Mouse (Mus musculus) right cerebral cortex, postnatal 4 days (tissue): ENCODE data around the gene Nmur1.

Experiments used
- DNase-seq: peaks from one replicate; pipeline ENCODE4 v3.0.0-alpha.2; 2022

Nmur1 gene

DNA sequence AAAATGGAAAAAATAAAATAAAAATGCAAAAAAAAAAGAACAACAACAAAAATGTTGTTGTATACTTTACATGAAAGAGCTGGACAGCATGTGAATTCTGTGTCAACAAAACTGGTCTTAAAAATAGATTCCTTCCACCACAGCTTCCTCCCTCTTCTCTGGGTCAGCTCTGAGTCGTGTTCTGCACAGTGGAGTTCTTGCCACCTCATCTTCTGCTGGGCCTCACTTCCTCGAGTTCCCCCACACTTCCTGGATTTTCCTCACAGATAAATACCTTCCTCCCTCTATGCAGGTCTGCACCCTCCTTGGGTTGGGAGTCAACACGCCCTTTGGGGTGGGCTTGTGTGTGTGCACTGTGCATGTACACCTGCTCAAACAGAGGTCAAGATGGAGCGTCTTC lies 19.7 kb downstream of the Nmur1 start:
- DNase-seq: no peak

DNA sequence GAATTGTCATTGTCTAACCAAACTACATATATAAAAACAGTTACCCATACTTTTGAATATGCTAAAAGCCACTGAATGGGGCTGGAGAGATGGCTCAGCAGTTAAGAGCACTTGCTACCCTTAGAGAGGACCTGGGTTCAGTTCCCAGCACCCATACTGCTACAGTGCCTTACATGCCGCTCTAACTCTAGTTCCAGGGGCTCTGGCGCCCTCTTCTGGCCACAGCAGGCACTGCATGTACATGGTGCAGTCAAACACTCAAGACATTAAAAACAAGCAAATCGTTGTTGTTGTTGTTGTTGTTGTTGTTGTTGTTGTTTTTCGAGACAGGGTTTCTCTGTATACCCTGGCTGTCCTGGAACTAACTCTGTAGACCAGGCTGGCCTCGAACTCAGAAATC lies 21.2 kb downstream of the Nmur1 start:
- DNase-seq: no peak

DNA sequence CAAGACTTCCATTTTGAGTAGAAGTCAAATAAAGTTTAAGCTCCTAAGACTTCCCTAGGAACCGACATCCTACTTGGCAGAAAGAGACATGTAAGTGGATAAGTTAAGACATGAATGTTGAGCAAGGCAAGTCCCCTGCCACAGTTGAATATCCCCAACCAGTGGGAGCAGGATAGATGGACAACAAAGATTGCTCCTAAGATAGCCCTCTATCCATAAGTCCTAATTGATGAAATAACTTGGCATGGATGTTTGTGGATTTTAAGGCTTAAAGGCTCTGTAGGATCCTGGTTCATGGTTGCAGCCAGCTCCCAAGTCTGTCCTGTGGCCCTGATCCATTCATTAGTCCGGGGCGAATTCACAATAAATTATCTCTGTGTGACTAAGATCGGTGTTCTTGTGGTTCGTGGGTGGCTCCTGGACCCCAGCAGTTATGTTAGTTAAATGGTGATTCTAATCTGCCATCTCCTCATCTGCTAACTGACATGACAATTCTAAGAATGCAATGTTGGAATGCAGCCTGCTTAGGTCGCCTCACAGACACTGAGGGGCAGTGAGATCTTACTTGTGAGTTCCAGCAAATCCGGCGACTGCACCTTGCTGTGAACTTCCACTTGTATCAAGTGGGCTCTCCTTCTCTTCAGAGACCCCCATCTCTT lies 25.8 kb downstream of the Nmur1 start:
- no peak for DNase-seq

DNA sequence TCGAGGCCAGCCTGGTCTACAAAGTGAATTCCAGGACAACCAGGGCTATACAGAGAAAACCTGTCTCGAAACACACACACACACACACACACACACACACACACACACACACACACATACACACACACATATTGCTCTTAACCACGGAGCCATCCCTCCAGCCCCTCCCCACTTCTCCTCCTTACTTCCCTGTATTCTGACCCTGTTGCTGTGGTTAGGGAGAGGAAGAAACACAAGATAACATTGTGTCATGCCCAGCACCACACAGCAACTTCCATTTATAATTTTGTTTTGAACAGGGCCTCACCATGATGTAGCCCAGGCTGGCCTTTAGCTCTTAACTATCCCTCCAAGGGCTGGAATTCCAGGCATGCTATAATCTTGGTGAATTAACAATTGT lies 26.7 kb downstream of the Nmur1 start:
- no peak for DNase-seq

DNA sequence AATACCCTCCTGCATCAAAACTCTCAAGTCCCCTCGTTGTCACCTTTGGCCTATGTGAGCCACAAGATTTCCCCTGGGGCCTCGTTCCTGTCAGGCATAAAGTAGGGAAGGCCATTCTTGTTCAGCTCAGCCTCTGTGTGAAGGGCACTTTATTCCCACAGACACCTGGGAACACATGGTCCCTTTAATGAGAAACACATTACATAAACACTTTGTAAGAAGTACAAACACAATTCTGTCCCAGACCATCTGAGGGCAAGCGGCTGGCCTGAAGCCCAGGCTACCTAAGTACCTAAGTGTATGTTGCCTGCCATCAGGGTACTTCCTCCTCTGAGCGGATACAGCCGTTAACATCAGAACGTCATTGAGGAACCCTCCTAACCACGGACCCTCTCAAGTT lies 27.8 kb downstream of the Nmur1 start:
- no peak for DNase-seq

DNA sequence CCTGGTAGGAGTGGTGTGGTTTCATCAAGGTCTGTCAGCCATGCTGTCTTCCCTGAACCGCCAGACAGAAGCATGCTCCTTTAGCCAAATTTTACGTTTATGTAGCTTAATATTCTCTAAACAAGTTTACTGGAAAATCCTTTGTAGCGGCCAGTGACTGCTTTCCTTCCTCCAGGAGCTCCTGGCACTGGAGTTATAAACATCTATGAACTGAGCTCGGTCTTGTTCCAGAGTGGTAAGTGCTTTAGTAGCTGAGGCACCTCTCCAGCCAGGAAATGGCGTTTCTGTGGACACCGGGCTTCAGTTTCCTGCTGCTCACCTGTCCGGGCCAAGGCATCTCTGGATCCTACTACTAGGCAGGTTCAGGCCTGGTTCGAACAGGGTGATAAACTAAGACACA lies 28.4 kb downstream of the Nmur1 start:
- DNase-seq: no peak

DNA sequence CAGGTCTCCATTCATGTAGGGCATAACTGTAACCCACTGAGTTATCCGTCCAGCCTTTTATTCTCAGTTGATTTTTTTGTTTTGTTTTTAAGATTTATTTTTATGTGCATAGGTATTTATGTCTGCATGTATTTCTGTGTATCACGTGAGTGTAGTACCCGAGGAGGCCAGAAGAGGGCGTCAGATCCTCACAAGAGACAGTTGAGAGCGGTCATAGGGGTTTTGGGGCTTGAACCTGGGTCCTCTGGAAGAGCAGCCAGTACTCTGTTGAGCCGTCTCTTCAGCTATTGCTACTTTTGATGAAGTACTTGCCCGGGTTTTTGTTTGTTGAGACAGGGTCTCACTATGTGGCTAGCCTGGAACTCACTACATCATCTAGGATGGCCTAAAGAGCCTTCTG lies 30.1 kb downstream of the Nmur1 start:
- DNase-seq: no peak

DNA sequence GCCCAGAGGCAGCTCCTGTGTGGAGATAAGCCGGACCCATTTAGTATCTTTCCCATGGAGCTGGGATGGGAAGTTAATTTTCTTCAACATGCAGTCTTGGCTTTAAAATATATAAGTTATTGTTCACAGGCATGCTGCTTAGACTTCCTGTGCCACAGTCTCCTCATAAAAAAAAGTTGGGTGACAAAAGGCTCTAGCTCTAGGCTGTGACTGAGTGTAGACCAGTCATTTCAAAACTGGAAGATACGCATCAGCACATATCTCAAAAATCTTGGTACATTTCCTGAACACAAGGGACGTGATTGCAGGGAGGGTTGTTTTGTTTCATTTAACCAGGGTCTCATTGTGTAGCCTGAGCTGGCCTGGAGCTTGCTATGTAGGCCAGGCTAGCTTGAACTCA lies 31.8 kb downstream of the Nmur1 start:
- no peak for DNase-seq

DNA sequence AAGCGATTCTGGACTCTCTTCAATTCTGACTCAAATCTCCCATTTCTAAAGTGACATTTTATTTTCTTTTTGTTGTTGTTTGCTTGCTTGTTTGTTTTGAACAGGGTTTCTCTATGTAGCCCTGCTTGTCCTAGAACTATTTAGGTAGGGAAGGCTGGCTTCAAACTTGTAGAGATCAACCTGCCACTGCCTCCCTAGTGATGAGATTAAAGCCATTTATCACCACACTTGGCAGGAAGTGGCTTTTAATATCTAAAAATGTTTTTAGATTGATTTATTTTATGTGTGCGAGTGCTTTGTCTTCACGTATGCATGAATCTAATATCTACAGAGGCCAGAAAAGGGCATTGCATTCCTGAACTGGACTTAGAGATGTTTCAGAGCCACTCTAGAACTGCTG lies 32.8 kb downstream of the Nmur1 start:
- no peak for DNase-seq

DNA sequence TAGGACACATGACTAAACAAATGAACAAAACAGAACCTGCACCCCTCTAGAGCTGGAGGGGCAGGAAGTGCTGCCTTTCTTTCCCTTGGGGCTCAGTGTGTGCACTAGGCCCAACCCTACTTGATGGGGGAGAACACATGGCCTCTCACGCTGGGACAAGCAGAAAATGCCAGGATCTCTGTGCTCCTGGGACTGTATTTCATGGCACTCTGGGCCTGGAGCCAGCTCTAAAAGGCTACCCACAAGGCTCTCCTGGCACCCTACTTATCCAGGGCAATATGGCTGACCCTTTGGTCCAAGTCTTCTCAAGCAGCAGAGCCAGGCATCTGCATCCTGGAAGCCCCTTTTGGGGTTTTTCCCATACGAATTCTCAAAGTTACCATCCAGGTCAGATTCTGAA lies 34.6 kb downstream of the Nmur1 start:
- DNase-seq: no peak

DNA sequence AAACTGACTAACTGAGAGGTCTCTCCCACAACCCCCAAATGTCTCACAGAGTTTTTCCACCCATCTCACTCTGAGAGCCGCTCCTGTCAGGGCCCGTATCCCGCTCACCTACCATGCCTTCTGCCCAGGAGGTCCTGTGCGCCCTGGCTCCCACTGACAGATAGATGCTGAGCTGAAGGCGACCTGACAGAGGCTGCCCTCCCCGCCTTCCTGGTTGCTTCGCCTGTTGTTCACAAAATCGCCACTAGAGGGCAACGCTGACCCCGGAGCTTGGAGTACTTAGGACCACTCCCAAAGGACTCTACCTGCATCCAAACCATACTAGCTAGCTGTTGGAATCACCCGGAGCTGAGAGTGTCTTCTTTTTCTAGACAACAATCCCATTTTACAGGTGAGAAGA lies 36.8 kb downstream of the Nmur1 start:
- DNase-seq: peak; percentile 82

DNA sequence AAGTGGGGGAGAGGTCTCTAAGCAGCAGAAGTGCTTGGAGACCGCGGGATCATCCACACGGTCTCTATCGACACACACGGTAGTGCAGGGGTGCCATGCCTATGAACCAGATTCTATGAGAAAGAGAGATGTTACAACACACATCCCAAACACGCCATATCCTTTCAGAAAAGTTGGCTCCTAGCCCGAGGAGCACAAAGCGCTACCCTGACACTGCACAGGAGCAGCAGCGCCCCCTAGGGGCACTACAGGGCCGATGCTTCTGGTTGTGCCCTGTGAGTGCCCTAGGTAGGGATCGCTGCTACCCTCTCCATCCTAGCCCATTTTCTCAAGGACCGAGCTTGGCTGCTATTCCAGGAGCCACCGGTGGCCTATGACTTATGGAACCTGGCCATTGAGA lies 45.0 kb downstream of the Nmur1 start:
- DNase-seq: peak; percentile 24

DNA sequence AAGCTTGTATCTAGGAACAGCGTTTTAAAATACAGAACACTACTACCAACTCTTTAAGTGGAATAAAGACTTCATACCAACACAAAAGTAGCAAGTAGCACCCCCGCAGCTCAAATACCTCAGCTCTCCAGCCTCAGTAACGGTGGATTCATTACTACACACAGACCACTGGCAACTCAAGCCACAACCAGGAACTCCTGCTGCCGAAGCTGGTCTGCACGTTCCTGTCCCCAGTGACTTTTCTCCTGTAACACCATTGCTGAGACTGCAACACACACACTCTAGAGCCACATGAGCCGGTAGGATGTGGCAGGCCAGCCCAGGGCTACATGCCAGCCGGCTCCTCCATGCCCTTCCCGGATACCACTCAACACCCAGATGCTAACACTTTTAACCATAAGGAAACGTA lies 46.9 kb downstream of the Nmur1 start:
- DNase-seq: peak; percentile 17

DNA sequence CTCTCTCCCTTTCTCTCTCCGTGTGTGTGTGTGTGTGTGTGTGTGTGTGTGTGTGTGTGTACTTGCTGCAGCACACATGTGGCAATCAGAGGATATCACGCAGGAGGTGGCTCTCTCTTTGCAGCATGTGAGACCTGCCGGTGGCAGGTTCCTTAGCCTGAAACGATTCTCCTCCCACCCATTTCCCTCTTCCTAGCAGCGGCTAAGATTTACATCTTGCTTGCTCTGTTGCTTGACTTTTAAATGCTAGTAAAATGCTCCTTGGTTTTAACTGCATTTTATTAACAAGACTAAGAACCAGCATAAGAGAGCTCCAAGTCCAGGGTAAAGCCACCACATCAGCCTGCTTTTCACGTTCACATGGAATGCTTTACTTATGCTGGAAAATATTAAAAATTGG lies 47.4 kb downstream of the Nmur1 start:
- no peak for DNase-seq

DNA sequence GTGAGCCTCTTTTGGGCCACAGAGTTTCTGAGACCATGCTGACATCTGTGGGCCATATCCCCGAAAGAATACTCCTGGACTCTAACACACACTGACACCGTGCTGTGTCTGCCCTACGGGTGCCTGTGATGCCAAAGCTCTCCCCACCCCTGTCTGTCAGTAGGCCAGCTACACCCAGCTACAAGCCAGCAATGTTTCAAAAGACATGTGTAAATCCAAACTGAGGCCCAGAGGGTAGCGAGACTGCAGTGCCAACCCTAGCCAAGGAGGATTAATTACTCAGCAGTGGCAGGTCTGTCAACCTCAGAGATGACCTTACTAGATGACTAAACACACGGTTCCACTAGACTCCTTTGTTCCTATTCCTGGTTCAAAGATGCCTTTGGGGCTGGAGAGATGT lies 49.7 kb downstream of the Nmur1 start:
- DNase-seq: no peak

DNA sequence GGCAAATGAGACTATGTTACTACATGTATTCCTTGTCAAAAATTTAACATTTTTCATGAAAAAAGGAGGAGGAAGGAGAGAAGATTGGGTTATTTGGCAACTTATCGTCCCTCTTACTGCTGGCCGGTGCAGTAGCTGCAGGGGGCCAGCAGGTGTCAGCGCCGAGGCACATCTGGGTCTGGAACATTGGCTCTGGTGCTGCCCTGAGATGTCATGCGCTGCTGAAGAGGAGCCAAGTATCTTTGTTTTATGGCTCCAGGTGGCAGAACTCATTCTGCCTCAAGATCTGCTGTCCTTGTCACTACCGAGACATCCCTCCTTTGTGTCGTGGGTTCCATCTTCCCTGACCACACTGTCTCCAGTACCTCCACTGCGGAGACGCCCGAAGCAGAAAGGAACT lies 54.0 kb downstream of the Nmur1 start:
- DNase-seq: peak; percentile 36

DNA sequence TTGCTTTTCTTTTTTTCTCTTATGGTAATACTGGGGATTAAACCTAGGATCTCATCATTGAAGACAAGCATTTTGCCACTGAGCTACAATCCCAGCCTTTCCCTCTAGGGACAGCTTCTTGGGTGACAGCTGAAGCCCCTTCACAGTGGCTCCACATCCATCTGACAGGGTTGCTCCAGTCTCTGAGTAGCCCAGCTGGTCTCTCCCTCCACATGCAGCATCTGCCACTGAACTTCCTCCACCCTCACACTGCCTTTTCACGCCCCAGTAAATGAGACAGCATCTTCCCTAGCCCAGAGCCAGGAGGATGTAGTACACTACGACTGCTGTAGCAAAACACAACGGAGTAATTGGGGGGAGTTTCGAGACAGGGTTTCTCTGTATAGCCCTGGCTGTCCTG lies 57.9 kb downstream of the Nmur1 start:
- DNase-seq: no peak

DNA sequence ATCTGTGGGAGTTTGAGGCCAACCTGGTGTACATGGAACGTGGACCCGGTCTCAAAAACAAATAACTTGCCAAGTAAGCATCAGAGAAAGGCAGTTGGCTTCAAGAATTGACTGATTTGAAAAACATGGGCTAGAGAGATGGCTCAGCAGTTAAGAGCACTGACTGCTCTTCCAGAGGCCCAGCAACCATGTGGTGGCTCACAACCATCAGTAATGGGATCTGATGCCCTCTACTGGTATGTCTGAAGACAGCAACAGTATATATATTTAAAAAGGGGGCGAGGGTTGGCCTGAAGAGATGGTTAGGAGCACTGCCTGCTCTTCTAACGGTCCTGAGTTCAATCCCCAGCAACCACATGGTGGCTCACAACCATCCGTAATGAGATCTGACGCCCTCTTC lies 62.4 kb downstream of the Nmur1 start:
- no peak for DNase-seq

DNA sequence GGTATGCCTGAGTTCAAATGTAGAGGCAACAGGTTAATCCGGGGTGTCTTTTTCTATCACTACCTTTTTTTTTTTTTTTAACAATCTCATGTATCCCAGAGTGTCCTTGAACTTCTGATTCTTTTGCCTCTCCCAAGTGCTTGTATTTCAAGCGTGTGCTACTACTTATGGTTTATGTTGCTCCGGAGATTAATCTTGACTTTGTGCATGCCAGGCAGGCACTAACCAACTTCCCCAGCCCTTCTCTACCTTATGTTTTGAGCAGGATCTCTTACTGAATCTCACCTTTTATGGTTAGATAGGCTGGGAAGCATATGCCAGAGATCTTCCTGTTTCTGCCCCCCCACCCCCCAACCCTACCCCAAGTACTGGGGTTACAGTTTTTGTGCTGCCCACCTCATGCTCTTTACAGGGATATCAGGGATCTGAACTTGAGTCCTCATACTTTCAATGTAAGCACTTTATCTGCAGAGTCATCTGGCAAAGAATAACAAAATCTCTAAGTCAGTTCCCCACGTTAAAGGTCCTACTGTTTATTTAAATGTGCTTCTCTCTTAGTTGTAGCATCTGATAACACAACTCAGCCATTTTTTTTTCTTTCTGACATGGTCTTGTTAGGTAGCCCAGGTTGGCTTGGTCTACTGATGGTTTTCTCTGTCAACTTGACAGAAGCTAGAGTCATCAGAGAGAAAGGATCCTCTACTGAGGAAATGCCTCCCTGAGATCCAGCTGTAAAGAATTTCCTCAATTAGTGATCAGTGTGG lies 64.0 kb downstream of the Nmur1 start:
- DNase-seq: no peak

DNA sequence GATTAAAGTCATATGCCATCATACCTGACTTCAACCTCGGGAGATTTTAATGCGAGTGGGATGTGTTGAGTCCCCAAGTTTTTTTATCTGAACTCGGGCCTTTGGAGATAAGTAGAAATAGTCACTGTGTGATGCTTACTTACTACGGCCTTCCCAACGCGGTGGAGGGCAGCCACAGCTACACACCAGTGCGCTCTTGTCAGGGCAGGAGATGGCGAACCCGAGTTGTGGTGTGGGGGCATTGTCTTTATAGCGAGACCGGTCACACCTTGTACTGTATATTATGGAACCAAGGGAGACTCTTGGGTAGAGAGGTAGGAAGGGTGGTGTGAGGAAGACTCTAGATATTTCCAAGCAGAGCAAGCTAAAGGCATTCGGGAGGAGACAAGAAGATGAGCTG lies 65.6 kb downstream of the Nmur1 start:
- DNase-seq: no peak

DNA sequence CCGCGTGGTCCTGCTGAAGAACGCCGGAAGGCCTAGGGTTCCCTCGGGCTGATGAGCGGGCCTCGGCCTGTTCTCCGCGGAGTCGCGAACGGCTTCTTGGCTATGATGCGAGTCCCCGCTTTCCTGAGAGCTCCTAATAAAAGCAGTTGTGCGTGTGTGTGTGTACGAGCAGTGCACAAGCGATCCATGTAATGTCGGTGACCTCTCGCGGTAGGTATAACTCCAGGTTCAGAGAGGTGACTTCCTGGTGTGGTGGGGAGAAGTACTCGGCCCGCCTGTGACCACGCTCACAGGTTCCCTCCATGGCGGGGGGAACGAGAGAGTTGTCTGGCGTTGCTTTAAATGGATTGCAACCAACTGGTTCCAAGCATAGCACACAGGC lies 66.2 kb downstream of the Nmur1 start:
- no peak for DNase-seq

DNA sequence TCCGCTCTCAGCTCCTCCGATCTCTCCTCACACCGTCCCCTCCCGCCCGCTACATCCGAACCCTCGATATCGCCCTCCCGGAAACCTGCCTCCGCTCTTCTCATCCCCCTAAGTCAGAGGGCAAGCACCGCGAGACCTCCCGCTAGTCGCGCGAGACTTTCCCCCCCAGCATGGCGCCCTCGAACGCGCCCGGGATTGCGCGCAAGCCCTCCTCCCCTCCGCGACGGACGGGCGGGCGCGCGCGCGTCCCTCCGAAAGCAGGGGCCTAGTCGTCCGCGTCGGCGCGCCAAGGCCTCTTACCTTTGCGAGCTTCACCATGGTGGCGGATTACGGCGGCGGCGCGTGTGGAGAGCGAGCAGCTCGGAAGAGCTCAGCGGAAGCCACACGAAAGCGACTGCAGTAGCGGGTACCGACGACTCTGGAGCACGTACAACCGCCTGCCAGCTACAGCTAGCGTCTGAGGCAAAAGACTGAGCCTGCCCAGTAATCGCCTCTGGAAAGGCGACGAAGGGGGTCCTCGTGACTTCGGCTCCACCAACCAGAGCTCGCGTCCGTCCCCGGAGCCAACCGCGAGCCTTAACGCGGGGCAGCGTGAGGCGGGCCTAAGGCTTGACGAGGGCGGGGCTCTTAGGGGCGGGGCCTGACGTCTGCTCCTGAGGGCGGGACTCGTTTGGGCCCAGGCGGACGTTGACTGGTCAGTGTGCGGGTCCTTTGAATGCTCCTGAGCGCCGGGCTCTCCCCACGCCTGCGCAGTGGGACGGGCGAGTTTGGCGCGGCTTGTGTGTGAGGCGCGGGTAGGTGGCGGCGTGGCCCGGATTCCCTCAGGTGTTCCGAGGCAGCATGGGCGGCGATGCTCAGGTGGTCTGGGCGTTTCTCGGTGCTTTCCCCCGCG lies 66.9 kb downstream of the Nmur1 start, which contains the start of gene Ncl:
Gene Ncl (minus strand): TSS at position 495 of the 892 bp plus-strand sequence.
- DNase-seq: peak; percentile 95

DNA sequence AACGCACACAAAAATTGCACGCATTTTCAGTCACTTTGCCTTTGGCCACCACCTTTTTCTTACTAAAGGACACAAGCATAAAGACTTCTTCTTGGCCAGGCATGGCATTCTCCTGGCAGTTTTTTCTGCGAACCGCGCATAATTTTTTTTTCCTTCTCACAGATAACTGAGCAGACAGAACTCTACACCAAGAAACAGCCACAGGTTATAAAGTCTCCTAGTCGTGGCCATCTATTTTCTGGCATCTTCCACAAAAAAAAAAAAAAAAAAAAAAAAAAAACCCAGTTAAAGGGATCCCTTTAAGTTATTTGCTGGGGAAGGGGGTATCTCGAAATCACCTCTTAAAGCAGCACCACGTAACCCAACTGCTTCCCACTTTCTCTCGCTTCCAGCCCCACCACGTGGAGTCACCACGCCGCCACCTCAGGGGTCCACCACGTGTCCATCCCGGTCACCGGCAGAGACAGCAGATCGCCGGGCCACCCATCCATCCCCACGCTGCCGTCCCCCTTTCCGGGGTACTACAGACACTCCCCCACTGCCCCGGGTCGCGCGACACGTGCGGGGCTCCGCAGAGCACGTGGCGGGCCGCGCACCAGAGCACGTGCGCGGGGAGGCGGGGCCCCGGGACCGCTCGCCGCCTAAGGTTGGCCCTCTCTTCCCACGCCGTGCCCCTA lies 67.7 kb downstream of the Nmur1 start:
- no peak for DNase-seq
